Mouse (Mus musculus) ES-E14 (cell line): ENCODE measurements at regions not wholly inside any gene's neighbourhood (a gene's known extent, or its start where the extent isn't known, plus 50 kb on each side); places are given as distances from the start of the nearest gene placed in this dataset.

Source experiments
- HCFC1 ChIP-seq: IDR thresholded peaks from 2 replicates; pipeline ENCODE4 v1.6.1; 2012; ENCODE audit warnings: low read length, inconsistent platforms, borderline replicate concordance; ENCODE audit not compliant: insufficient read depth
- MAFK ChIP-seq: IDR thresholded peaks from 2 replicates; pipeline ENCODE4 v1.6.1; 2014; ENCODE audit warnings: mild to moderate bottlenecking, low read depth, low read length, inconsistent platforms; ENCODE audit not compliant: insufficient read depth
- ZC3H11A ChIP-seq: IDR thresholded peaks from 2 replicates; pipeline ENCODE4 v1.6.1; 2012; ENCODE audit warnings: low read depth, mild to moderate bottlenecking, inconsistent platforms, low read length, borderline replicate concordance
- ZNF384 ChIP-seq: IDR thresholded peaks from 2 replicates; pipeline ENCODE4 v1.6.1; 2012; ENCODE audit warnings: low read depth, low read length, inconsistent platforms

DNA sequence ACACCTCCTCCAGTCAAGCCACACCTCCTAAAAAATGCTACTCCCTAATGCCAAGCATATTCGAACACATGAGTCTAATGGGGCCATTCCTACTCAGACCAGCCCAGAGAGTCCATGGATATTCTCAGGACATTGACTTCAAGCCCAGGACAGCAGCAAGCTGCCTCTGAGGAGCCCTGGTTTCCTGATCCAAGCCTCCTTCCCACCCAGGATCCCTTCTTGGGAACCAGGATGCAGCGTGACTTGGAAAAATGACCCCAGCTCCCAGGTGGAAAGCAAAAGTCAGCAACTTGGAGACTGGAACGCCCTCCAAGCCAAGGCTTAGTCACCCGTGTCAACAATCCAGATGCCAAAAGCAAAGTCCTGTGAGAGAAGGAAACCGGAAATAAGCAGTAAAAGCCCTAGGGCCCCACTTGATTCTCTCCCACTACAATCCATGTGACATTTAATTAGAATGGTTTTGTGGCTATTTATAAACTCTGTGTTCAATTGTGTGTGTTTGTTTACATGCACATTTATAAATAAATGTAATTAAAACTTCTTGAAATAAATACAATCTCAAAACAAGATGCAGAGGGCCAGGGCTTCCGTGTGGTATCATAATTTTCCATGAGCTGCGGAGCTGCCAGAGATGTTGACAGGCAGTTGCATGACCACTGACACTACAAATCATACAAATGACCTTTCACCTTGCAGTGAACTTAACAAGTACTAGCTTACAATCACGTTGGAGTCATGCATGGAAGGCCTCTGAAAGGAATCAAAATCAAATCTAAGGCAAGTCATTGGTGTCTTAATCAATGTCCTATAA, 227.2 kb downstream of the Tgfb2 start:
- TF ChIP-seq HCFC1: no peak
- TF ChIP-seq ZC3H11A: no peak
- no peak for TF ChIP-seq ZNF384
- TF ChIP-seq MAFK: no peak
